Mouse (Mus musculus) adrenal gland, adult 8-10 months (tissue): Measurements from ENCODE around the gene Timm17b. TPM values are rescaled to one million over a fixed set of nuclear protein-coding genes. Genes with fewer than 3 reads are reported as not detected.

Source experiments
- DNase-seq: peaks from one replicate; pipeline ENCODE4 v3.0.0; 2022
- total RNA-seq, 4 experiments: library from RNA; stranded (reverse); gene quantifications; 2 replicates each; pipeline ENCODE4 v1.2.4; 2022

The Timm17b gene
- total RNA-seq, 4 experiments from 2014 or later = 110 to 134 (median 131) TPM

- no peak for DNase-seq
These were observed 22.9 kb downstream of the Timm17b start for GRCm38 (mm10) chrX:7922032-7922431.

- no peak for DNase-seq
These were observed 27.1 kb downstream of the Timm17b start for GRCm38 (mm10) chrX:7926266-7926665.

DNA sequence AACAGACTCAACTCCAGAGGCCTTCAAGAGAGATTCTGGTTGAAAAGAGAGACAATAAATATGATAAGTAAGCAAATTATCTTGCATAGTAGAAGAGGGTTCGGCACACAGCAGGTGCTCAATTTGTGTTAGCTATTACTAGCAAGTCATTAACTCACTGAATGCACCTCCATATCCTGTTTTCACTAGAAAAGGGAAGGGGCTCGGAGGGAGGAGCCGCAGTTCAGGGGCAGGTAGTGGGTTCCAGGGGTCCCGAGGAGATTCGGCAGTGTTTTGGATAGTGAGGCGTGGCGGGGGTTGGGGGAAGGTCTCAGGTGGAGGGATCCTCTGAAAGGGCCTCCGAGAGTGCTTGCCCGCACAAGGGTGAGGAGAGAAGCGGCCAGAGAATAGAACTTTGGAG lies 28.0 kb downstream of the Timm17b start:
- no peak for DNase-seq

DNA sequence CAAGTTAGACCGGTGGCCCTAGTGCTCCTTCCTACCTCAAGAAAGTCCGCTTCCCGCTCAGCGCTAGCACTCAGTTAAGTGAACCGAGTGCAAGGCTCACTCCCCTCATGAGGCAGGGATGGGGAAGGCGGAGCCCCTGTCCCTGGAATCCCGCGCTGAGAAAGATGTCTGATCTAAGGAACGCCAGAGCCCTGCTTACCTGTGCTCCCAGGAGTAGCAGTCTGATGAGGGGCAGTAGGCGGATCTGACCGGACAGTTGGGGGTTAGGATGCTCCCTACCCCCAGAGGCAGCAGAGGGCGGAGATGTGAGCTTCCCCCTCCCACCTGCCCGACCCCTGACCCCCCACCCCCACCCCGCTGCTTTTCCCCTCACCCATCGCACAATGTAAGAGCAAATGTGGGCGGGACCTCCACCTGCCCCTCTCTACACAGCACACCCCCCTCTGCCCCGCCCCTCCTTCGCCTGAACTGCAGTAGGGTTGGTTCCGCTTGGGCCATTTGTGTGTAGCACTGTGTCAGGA lies 29.2 kb downstream of the Timm17b start, which contains the start of gene Eras:
Gene Eras, minus strand, starts transcription at position 338 of the 521 bp plus-strand sequence.
- no peak for DNase-seq

DNA sequence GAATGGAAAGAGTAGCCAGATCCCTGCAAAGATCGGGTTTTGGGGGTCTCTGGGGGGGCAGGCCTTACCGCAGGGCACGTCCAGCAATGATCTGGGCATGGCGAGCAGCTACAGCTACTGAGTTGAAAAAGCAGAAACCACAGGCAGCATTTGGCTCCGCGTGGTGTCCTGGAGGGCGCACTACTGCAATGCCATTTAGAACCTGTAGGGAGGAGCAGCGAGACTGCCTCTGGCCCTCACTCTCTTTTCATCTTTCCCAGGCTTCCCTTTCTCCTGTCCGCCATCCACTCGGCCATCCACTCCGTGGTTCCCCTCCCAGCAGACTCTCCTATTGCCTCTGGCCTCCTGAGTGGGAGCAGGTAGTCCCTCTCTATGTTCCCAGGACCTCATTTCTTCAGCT lies 37.7 kb downstream of the Timm17b start:
- DNase-seq = no peak

DNA sequence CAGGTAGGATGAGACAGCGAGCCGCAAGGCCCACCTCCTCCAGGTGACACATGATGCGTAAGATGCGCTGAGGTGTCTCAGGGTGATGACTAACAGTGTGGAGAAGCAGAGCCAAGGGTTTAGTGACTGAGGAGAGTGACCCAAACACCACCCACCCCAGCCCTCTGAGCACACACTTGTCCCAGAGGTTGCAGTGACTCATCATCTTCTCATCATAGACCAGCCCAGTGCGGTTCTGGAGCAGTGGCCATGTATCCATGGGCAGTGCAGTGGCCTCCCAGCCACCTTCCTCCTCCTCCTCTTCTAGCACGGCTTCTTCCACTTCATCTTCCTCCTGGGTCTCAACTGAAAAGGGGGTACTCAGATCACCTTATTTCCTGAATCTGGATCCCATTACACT lies 38.5 kb downstream of the Timm17b start:
- DNase-seq = no peak

DNA sequence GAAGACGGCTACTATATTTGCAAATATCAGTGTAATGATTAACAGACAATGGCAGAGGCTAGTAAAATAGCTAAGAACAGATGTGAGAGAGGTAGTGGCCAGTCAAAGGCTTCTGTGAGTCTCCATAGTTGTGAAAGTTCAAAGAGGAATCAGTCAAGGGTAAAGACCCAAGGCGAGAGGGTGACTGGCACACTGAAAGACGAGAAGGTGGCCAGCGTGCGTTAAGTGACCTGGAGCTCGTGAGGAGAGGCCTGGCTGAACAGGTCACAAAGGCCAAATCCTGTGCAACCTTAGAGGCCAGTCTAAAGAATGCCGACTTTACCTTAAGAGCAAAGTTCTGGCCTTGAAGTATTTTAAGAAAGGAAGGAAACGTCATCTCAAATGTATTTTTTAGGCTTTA lies 46.5 kb downstream of the Timm17b start:
- no peak for DNase-seq

DNA sequence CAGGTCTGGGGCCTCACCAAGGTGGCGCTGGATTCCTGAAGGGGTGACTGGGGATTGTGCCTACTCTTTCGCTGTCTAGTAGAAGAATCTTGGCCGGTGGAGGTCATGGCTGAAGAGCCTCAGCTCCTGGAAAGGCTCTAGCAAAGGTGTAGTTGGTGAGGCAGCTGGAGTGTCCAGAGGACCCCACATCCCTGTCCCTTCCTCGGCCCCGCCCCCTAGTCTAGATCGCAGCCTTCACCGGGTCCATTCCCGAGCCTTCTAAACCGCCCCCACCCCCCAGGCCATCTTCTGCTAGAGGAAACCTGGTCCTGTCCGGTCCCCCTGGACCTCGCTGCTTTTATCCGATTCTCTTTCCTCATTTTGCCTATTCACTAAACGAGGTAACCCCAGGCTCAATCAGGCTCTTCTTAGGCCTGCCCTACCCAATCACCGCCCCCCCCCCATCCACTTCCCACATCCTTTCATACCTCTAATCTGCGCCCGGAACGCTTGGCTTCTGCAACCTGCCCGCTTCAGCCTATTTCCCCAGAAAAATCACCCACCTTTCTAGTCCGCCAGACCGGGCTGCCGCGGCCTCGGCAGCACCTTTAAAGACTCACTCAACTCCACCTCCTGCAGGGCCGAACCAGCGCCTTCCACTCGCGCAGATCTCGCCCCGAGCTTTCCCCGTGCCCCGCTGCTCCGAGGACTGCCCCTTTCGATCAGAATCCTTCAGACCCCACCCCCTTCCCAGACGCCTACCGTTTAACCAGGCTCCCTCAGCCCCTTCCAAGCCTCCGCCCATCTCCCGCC lies 48.1 kb downstream of the Timm17b start, which contains the start of gene Hdac6:
Gene Hdac6, minus strand, starts transcription at position 782 of the 792 bp plus-strand sequence.
- DNase-seq = no peak

- DNase-seq = peak; percentile 95
These were observed 48.8 kb downstream of the Timm17b start for GRCm38 (mm10) chrX:7947900-7948492.

GRCm38 (mm10) chrX:7950091-7950490 lies 50.9 kb downstream of the Timm17b start:
- peak; percentile 28 for DNase-seq

Other genes with a start within 250 kb of the Timm17b start
- 10 to 100 TPM in 3 of 4 experiments, 1 to 10 TPM in 1; 9.6 to 14.5 (median 12.8) TPM for gene Prickle3, start 242.1 kb upstream of the Timm17b start, total RNA-seq
- gene Plp2, start 228.0 kb upstream of the Timm17b start, total RNA-seq = 10 to 100 TPM; 57.7 to 99.2 (median 78.7) TPM
- under 1 TPM; 0.31 to 0.67 (median 0.45) TPM for gene Magix, start 218.1 kb upstream of the Timm17b start, total RNA-seq
- gene Gpkow, start 202.2 kb upstream of the Timm17b start, total RNA-seq = 10 to 100 TPM; 57.1 to 76.9 (median 64.6) TPM
- gene Wdr45, start 185.0 kb upstream of the Timm17b start, total RNA-seq = 10 to 100 TPM; 68.5 to 92.2 (median 76.2) TPM
- gene Gm45208, start 177.1 kb upstream of the Timm17b start, total RNA-seq = not detected
- 10 to 100 TPM; 14.4 to 18.2 (median 15.7) TPM for gene Praf2, start 170.9 kb upstream of the Timm17b start, total RNA-seq
- gene Ccdc120, start 148.5 kb upstream of the Timm17b start, total RNA-seq = 1 to 10 TPM; 4.7 to 7.3 (median 5.4) TPM
- 10 to 100 TPM; 36.1 to 53.1 (median 44.9) TPM for gene Tfe3, start 136.8 kb upstream of the Timm17b start, total RNA-seq
- gene Gripap1, start 109.6 kb upstream of the Timm17b start, total RNA-seq = 10 to 100 TPM; 43.8 to 71.8 (median 60.5) TPM
- 1 to 10 TPM in 3 of 4 experiments, under 1 TPM in 1; 0.81 to 2.1 (median 1.6) TPM for gene Kcnd1, start 77.1 kb upstream of the Timm17b start, total RNA-seq
- gene Otud5, start 58.0 kb upstream of the Timm17b start, total RNA-seq = 10 to 100 TPM; 62.6 to 72.7 (median 69.4) TPM
- 10 to 100 TPM; 10.6 to 12.3 (median 12.2) TPM for gene Pim2, start 21.1 kb upstream of the Timm17b start, total RNA-seq
- gene Slc35a2, start 15.3 kb upstream of the Timm17b start, total RNA-seq = 10 to 100 TPM; 44.4 to 53.4 (median 51.2) TPM
- 100 to 1,000 TPM in 3 of 4 experiments, 10 to 100 TPM in 1; 96.2 to 130 (median 106) TPM for gene Pqbp1, start 88 bp upstream of the Timm17b start, total RNA-seq
- gene Gm10491, start 8.5 kb downstream of the Timm17b start, total RNA-seq = not detected
- gene Gm10490, start 10.2 kb downstream of the Timm17b start, total RNA-seq = not detected
- gene Pcsk1n, start 20.5 kb downstream of the Timm17b start, total RNA-seq = 10 to 100 TPM; 47.2 to 84.3 (median 72.8) TPM
- not detected for gene Eras, start 29.2 kb downstream of the Timm17b start, total RNA-seq
- 10 to 100 TPM; 14.0 to 36.2 (median 24.5) TPM for gene Hdac6, start 48.5 kb downstream of the Timm17b start, total RNA-seq
- gene Gata1, start 78.7 kb downstream of the Timm17b start, total RNA-seq = 1 to 10 TPM in 2 of 4 experiments, not detected in 2; 1.7 to 2.6 TPM
- gene Glod5, start 119.1 kb downstream of the Timm17b start, total RNA-seq = not detected
- gene Suv39h1, start 175.4 kb downstream of the Timm17b start, total RNA-seq = 10 to 100 TPM; 11.5 to 14.6 (median 13.9) TPM
- 1 to 10 TPM; 1.8 to 3.7 (median 3.2) TPM for gene Was, start 191.1 kb downstream of the Timm17b start, total RNA-seq
- gene Wdr13, start 233.5 kb downstream of the Timm17b start, total RNA-seq = 10 to 100 TPM; 55.3 to 98.1 (median 71.7) TPM
- 100 to 1,000 TPM in 3 of 4 experiments, 10 to 100 TPM in 1; 63.7 to 233 (median 151) TPM for gene Rbm3, start 246.5 kb downstream of the Timm17b start, total RNA-seq